Mouse (Mus musculus): ENCODE results near the gene Sfi1.
"Not testable (repeated sequence)": the region's sequence is repeated elsewhere in the genome, so short reads cannot be mapped to it uniquely, and the experiment has no call there.

DNA sequence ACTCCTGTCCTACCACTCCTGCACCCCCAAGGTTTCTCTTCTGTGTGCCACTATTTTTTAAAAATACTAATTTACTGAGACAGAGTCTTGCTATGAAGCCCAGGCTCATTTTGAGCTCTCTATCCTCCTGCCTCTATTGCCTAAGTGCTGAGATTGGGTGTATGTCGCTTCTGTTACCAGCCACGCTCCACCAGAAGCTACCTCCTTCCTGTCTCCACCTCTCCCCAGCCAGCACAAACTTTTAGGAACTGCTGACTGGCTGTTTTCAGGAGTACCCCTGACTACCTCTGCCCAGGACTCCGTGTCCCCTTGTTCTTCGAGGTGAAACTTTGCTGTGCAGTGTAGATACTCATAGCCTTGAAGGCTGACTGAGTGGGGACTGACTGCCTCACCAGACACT, 59.9 kb downstream of the Sfi1 start:
- TF ChIP-seq POLR2A (IDR thresholded peaks at IDR 0.05; ENCODE audit: control insufficient read depth in 1 of 2, insufficient read depth in 1 of 2, low read depth in 1 of 2, low read length in 2 of 2, poor library complexity in 1 of 2); USF2 (IDR thresholded peaks at IDR 0.05; ENCODE audit: borderline replicate concordance in 1 of 2, insufficient read depth in 1 of 2, low read depth in 1 of 2, low read length in 2 of 2); CTCF (IDR thresholded peaks at IDR 0.05 in 2 of 3, conservative IDR thresholded peaks at IDR 0.05 in 1 of 3; ENCODE audit: control insufficient read depth in 1 of 3, insufficient read depth in 1 of 3, low read depth in 2 of 3, low read length in 3 of 3, poor library complexity in 1 of 3, severe bottlenecking in 1 of 3); MEF2A (IDR thresholded peaks at IDR 0.05; ENCODE audit: extremely low read depth, insufficient replicate concordance, low read depth, low read length, poor library complexity, severe bottlenecking); MYB (IDR thresholded peaks at IDR 0.05; ENCODE audit: low read depth, low read length); RAD21 (IDR thresholded peaks at IDR 0.05; ENCODE audit: low read depth, low read length); POLR2AphosphoS2 (IDR thresholded peaks at IDR 0.05; ENCODE audit: low read length); MAX (IDR thresholded peaks at IDR 0.05; ENCODE audit: low read length); MXI1 (IDR thresholded peaks at IDR 0.05; ENCODE audit: low read depth, low read length); MAFK (IDR thresholded peaks at IDR 0.05; ENCODE audit: borderline replicate concordance, low read depth, low read length); ZNF384 (IDR thresholded peaks at IDR 0.05; ENCODE audit: low read depth, low read length); CHD2 (IDR thresholded peaks at IDR 0.05; ENCODE audit: low read length): not testable (repeated sequence)
